Mouse (Mus musculus) kidney, adult 2 months (tissue): ENCODE measurements at regions not wholly inside any gene's neighbourhood (a gene's known extent, or its start where the extent isn't known, plus 50 kb on each side); places are given as distances from the start of the nearest gene placed in this dataset.

ENCODE experiments used
- CTCF ChIP-seq: fragments of 200-500 bp; conservative IDR thresholded peaks from 2 replicates; pipeline ENCODE4 v1.5.1; 2011; ENCODE audit warnings: low read depth, mild to moderate bottlenecking, control low read depth, low read length, moderate library complexity, mixed read lengths; ENCODE audit not compliant: insufficient read depth, insufficient read length
- POLR2A ChIP-seq: fragments of 200-500 bp; IDR thresholded peaks from one replicate; pipeline ENCODE4 v1.6.1; 2011; ENCODE audit warnings: low read depth, low read length, control low read depth

GRCm38 (mm10) chr15:7725505-7725904 is 85.1 kb upstream of the Gdnf start:
- TF ChIP-seq CTCF (no peak), POLR2A (no peak)
